Mouse (Mus musculus) CH12F3 (cell line): ENCODE results near the gene Cfdp1.

Experiments
- in situ Hi-C: fragments of 300-500 bp; cut with MboI; formaldehyde crosslinking; loops from 2 replicates; pipeline ENCODE4 v1.14.3; 2020; ENCODE audit warnings: low sequenced_read_pairs

Gene Cfdp1

GRCm38 (mm10) chr8:111801456-111801855 lies 52.6 kb downstream of the Cfdp1 start:
- in situ Hi-C loops, result no loop called here

DNA sequence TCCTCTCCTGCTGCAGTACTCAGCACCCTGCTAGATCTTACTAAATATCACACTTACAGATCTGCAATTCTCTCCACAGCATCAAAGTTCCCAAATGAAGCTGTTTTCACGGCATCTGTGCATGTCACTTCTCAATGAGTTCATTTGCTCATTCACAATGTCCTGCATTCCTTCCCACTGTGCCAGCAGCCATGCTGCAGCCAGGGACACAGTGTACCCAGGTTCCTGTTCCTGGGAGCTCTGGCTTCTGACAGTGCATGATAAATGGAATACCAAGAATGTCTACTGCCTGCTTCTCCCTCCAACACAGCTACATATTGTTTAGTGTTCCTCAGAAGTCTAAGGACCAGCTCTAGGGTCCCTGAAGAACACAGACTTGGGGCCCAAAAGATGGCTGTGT lies 57.6 kb downstream of the Cfdp1 start:
- in situ Hi-C loops, result no loop called here

GRCm38 (mm10) chr8:111793324-111793917 lies 60.7 kb downstream of the Cfdp1 start:
- in situ Hi-C loops, result no loop called here

DNA sequence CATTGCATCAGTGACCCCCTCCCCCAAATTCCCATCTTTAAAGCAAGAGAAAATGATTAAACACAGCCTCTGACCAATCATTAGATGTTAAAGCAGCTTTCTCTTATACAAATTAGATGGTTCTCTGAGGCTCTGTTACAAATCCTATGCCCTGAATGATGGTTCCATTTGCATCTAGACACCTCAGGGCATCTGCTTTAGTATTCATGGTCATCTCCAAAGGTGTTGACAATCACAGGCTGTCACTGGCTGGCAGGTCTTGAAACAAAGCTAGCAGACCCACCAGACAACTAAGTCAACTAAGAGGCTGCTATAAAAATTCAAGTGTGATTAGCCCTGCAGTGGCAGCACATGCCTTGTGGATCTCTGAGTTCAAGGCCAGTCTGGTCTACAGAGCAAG lies 64.5 kb downstream of the Cfdp1 start:
- in situ Hi-C loops, result no loop called here

GRCm38 (mm10) chr8:111789200-111789599 lies 64.9 kb downstream of the Cfdp1 start:
- in situ Hi-C loops, result no loop called here

DNA sequence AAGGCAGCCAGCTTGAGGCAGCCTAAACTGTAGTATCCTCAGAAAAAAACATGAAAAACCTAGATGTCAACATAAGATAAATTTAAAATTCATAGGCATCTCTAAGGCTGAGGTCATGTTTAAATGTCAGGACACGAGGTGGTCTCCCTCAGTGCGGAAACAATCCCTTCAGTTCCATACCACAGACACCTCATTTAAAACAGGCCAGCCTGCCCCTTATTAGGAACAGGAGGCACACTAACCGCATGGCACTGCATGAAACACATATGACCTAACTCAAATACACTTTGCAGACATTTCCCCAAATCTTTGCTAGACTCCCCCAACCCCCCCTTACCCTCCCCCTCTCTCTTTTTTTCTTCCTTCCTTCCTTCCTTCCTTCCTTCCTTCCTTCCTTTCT lies 65.6 kb downstream of the Cfdp1 start:
- in situ Hi-C loops, result no loop called here

DNA sequence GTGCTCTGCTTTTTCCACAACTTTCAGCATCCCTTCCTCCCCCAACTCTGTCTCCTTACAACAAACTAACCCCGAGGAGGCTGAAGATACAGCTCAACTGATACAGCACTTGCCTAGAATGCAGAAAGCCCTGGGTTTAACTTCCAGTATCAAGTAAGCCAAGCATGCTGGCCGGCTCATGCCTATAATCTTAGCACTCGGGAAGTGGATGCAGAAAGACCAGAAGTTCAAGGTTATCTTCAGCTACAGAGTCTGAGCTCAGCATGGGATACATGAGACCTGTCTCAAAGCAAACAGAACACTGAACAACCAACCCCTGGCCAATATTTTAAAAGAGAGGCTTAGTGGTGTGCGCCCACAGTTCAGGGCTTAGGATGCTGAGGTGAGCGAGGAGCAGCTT lies 66.0 kb downstream of the Cfdp1 start:
- in situ Hi-C loops, result no loop called here

GRCm38 (mm10) chr8:111787683-111788082 lies 66.4 kb downstream of the Cfdp1 start:
- in situ Hi-C loops, result no loop called here

DNA sequence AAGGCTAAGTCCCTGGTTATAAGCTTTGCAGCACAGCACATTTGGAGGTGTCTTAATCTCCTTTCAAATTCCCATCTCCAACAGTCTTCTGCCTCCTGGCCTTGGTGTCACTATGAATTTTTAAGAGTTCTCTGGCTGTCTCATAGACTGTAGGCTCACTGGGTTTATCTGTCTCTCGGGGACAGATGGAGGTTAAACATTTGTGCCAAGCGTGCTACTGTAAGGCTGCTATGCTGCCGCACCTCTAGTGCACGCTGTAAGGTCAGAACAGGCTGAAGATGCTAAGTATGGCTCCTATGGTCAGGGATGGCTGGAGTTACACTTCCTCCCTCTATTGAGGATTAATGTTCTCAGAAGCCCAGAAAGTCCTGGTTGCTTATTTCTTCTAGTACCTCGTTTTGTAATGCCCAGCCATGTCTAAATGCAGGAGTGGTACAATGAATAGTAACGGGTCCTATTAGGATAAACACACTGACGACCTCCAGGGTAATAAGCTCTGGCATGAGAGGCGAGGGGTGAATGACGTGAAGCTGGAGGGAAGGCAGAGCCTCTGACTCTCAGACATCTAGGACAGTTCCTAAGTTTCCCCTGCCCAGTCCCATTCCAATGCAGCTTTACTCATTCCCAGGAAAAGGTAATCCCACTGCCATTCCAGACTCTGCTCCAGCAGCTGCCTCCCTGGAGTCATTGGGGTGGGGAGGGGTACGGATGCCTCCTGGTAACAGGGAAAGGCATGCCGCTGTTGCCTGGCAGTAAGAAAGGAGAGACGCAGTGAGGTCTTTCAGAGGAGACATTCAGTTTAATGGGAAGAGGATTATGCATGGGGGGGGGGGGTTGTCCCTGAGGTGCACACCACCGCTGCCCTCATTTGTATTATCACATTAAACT lies 67.1 kb downstream of the Cfdp1 start:
- in situ Hi-C loops, result no loop called here

DNA sequence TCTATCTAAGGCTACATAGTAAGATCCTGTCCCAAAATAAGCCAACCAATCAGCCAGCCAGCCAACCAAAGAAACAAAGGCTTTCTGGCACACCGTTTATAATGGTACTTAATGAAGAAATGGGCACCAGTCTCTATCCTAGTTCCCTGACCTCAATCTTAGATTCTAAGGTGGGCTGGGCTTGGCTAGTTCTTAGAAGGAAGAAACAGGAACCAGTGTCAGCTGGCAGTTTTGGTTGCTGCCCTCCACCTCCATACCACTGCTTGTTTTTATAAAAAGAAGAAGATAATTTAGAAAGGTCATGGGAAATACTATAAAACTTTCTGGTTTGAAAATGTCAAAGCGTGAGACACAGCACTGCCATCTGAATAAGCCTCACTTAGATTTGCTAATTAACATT lies 68.0 kb downstream of the Cfdp1 start:
- in situ Hi-C loops, result no loop called here

- in situ Hi-C loops, result no loop called here
Observed at GRCm38 (mm10) chr8:111782671-111783394, 71.3 kb downstream of the Cfdp1 start.

- in situ Hi-C loops, result no loop called here
Observed at GRCm38 (mm10) chr8:111782161-111782560, 71.9 kb downstream of the Cfdp1 start.

- in situ Hi-C loops, result no loop called here
Observed at GRCm38 (mm10) chr8:111780697-111781424, 73.2 kb downstream of the Cfdp1 start.

DNA sequence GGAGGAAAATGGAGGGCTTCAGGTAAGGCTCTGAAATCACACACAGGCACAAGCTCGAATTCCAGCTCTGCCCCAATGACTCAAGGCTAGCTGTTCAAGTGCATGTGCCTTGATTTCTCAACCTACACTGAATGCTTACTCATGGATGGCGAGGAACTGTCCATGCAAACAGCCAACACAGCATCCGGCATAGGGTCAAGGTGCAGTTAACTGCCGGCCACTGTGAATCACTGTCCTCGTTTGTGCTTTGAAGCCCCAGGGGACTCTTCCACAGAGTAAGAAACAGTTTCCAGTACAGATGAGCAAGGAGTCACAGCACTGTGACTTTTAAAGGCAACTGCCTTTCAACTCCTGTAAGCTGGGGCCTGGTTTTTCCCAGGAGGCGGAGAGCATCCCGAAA lies 74.4 kb downstream of the Cfdp1 start:
- in situ Hi-C loops, result no loop called here

- in situ Hi-C loops, result no loop called here
Observed at GRCm38 (mm10) chr8:111778801-111779200, 75.3 kb downstream of the Cfdp1 start.

- in situ Hi-C loops, result no loop called here
Observed at GRCm38 (mm10) chr8:111776492-111776891, 77.6 kb downstream of the Cfdp1 start.

GRCm38 (mm10) chr8:111775766-111776165 lies 78.3 kb downstream of the Cfdp1 start:
- in situ Hi-C loops, result no loop called here

DNA sequence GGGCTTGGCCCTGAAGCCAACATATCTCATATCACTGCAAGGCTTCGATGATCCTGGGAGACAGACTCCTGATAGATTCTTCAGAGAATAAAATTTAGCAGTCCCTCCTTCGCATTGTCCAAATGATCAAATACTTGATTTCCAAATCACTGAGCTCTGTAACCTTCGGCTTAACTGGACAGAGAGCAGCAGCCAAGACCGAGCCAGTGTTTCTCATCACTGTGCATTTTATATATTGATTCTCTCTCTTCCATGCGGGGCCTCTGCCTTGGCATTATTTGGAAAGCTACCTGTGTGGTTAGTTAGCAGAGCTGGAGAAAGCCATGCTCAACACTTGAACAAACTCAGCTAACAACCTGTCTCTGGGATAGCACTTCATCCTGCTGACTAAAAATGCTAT lies 80.6 kb downstream of the Cfdp1 start:
- in situ Hi-C loops, result no loop called here

- in situ Hi-C loops, result no loop called here
Observed at GRCm38 (mm10) chr8:111773057-111773456, 81.0 kb downstream of the Cfdp1 start.

- in situ Hi-C loops, result no loop called here
Observed at GRCm38 (mm10) chr8:111772083-111772482, 82.0 kb downstream of the Cfdp1 start.

- in situ Hi-C loops, result no loop called here
Observed at GRCm38 (mm10) chr8:111771625-111772020, 82.5 kb downstream of the Cfdp1 start.
